Mouse (Mus musculus) adrenal gland, postnatal 4 days (tissue): ENCODE measurements around the gene Gm38100. TPM values are rescaled to one million over a fixed set of nuclear protein-coding genes. Genes with fewer than 3 reads are reported as not detected.

Source experiments
- DNase-seq, 2 experiments: peaks; one replicate each; pipeline ENCODE4 v3.0.0; 2021 to 2022; ENCODE audit warnings: low spot score in 2 of 2, mixed read lengths in 2 of 2
- total RNA-seq, 2 experiments: library from RNA; stranded (reverse); gene quantifications; 2 replicates each; pipeline ENCODE4 v1.2.3; 2021

Gene Gm38100
- total RNA-seq, 2 experiments from 2014 or later, result not detected

DNA sequence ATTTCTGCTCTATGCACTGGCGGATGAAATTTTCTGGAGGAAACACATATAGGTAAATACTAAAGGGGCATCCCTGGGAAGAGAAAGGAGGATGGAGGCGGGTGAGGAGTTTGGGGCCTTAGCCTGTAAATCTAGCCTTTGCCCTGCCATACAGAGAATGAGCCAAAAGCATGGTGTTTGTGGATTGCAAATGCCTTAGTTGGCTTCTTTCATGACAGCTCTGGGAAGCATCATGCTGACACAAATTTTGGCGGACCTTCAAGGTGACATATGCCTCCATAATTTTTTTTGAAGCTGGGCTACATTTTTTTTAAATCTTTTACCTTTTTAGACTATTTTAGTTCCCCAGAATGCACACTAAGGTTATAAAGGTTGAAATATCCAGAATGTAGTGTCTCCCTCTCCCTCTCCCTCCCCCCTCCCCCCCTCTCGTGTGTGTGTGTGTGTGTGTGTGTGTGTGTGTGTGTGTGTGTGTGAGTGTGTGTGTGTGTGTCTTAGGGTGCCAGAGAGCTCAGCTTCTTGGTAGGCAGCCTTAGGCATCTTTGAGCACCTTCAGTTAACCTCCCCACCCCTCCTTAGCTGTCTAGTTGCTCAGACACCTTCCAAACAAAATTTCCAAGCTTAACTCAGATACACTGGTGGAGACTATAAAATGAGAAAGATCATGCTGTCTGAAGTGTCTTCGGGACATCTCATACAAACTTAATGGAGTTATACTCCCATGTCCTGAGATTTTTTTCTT lies 47.0 kb downstream of the Gm38100 start:
- DNase-seq, result no peak

DNA sequence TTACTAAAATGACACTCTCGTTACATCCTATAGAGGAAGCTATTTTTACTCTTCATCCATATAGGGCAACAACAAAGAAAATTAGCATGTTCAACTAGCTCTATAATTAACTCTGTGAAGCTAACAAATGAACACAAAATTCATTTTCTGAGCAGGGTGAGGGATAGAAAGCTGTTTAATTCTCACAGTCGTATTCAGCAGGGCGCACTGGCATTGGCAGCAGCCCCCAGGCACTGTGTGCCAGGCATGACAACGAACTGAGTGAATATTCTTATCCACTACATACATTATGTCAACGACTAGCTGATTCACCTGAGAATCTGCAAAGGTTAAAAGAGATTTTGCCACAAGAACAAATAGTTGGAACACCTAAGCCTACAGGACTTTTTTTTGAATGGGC lies 50.6 kb downstream of the Gm38100 start:
- DNase-seq, result no peak

Other genes with a start within 250 kb of the Gm38100 start
- gene Opn3, start 227.6 kb upstream of the Gm38100 start, total RNA-seq, result 1 to 10 TPM; 6.3 to 7.9 TPM
- gene Chml, start 227.4 kb upstream of the Gm38100 start, total RNA-seq, result 10 to 100 TPM in 1 of 2 experiments, 1 to 10 TPM in 1; 8.0 to 10.1 TPM
- gene Wdr64, start 221.7 kb upstream of the Gm38100 start, total RNA-seq, result not detected
- 10 to 100 TPM; 13.1 to 16.1 TPM for gene Exo1, start 39.7 kb upstream of the Gm38100 start, total RNA-seq
- gene Rbm8a2, start 58.8 kb downstream of the Gm38100 start, total RNA-seq, result not detected